Mouse (Mus musculus) embryonic facial prominence, embryonic 15.5 days (tissue): Measurements from ENCODE around the gene Olfr764-ps1. TPM values are rescaled to one million over a fixed set of nuclear protein-coding genes. Genes with fewer than 3 reads are reported as not detected.
"Not testable (repeated sequence)": the region's sequence is repeated elsewhere in the genome, so short reads cannot be mapped to it uniquely, and the experiment has no call there.

Source experiments
- ATAC-seq: fragments of 200-750 bp; cut with Nextera tagmentation; 2 replicates; pipeline ENCODE4 v1.8.0; 2017; ENCODE audit warnings: low read depth, moderate TSS enrichment; ENCODE audit not compliant: insufficient number of reproducible peaks, low FRiP score, low TSS enrichment
- H3K27ac ChIP-seq: fragments of 300-500 bp; sonication (generic); replicated peaks from 2 replicates; pipeline ENCODE4 v1.5.1; 2015; ENCODE audit warnings: mild to moderate bottlenecking, inconsistent platforms
- H3K27me3 ChIP-seq: fragments of 300-500 bp; sonication (generic); 2 replicates; pipeline ENCODE4 v1.6.1; 2015; ENCODE audit warnings: inconsistent platforms
- H3K36me3 ChIP-seq: fragments of 300-500 bp; sonication (generic); 2 replicates; pipeline ENCODE4 v1.6.1; 2015; ENCODE audit warnings: mild to moderate bottlenecking, inconsistent platforms
- H3K4me1 ChIP-seq: fragments of 300-500 bp; sonication (generic); 2 replicates; pipeline ENCODE4 v1.6.1; 2015; ENCODE audit warnings: inconsistent platforms
- H3K4me2 ChIP-seq: fragments of 300-500 bp; sonication (generic); replicated peaks from 2 replicates; pipeline ENCODE4 v1.6.1; 2015; ENCODE audit warnings: mild to moderate bottlenecking, inconsistent platforms
- H3K4me3 ChIP-seq: fragments of 300-500 bp; sonication (generic); replicated peaks from 2 replicates; pipeline ENCODE4 v1.5.1; 2015; ENCODE audit warnings: mild to moderate bottlenecking, inconsistent platforms
- H3K9ac ChIP-seq: fragments of 300-500 bp; sonication (generic); 2 replicates; pipeline ENCODE4 v1.6.1; 2015; ENCODE audit warnings: inconsistent platforms
- H3K9me3 ChIP-seq: fragments of 300-500 bp; sonication (generic); replicated peaks from 2 replicates; pipeline ENCODE4 v1.6.1; 2016; ENCODE audit warnings: inconsistent platforms
- WGBS: fragments of 180-500 bp; shearing (Covaris S2); methylation state at CpG from one replicate; pipeline ENCODE4 v1.1.7; 2015; 5-methylcytosine and 5-hydroxymethylcytosine counted together
- polyA plus RNA-seq: library from polyadenylated mRNA; unstranded; fragments of >200 nt; fragmentation: Nextera tagmentation; extraction: Ambion mirVana; gene quantifications from 2 replicates; pipeline ENCODE4 v1.2.1, GENCODE M21; 2015

Gene Olfr764-ps1
- polyA plus RNA-seq, 1 experiment from 2014 or later: not detected

GRCm38 (mm10) chr10:128996523-128997040 is 43.1 kb downstream of the Olfr764-ps1 start:
- Histone ChIP-seq H3K4me3 (no peak overlapping the region), H3K4me1 (no peaks in the 10 kb centered on the region), H3K9me3 (no peaks in the 10 kb centered on the region), H3K4me2 (no peak overlapping the region), H3K27ac (no peak overlapping the region), H3K27me3 (no peaks in the 10 kb centered on the region), H3K36me3 (no peaks in the 10 kb centered on the region), H3K9ac (no peak overlapping the region)
- no peak for ATAC-seq
- WGBS: 66% methylated on average over 4 of the region's 4 CpGs

GRCm38 (mm10) chr10:128995796-128996195 is 43.9 kb downstream of the Olfr764-ps1 start:
- no peaks in the 10 kb centered on the region for H3K36me3 ChIP-seq
- no peak for ATAC-seq

GRCm38 (mm10) chr10:128990994-128991393 is 48.7 kb downstream of the Olfr764-ps1 start:
- H3K4me3 ChIP-seq: no peak overlapping the region
- no peak for ATAC-seq
- H3K4me1 ChIP-seq: no peaks in the 10 kb centered on the region
- H3K27me3 ChIP-seq: no peaks in the 10 kb centered on the region
- no peaks in the 10 kb centered on the region for H3K36me3 ChIP-seq
- H3K9ac ChIP-seq: no peak overlapping the region
- H3K27ac ChIP-seq: no peak overlapping the region
- H3K9me3 ChIP-seq: no peaks in the 10 kb centered on the region
- H3K4me2 ChIP-seq: no peak overlapping the region

More at GRCm38 (mm10) chr10:128995796-128996195, 43.9 kb downstream of the Olfr764-ps1 start:
- Histone ChIP-seq H3K27me3 (no peaks in the 10 kb centered on the region), H3K4me2 (no peak overlapping the region), H3K9ac (no peak overlapping the region), H3K27ac (no peak overlapping the region), H3K9me3 (no peaks in the 10 kb centered on the region), H3K4me1 (no peaks in the 10 kb centered on the region), H3K4me3 (no peak overlapping the region)
- WGBS: 73% methylated on average over 1 of the region's 1 CpGs

GRCm38 (mm10) chr10:128990129-128990850 is 49.4 kb downstream of the Olfr764-ps1 start:
- H3K4me2 ChIP-seq, H3K4me3 ChIP-seq, H3K9ac ChIP-seq, H3K27ac ChIP-seq, H3K4me1 ChIP-seq, H3K36me3 ChIP-seq, H3K27me3 ChIP-seq, H3K9me3 ChIP-seq: not testable (repeated sequence)
- ATAC-seq: 0 out of 2 replicates have a peak, but pooled peaks have one; percentile 19
- WGBS: 61% methylated on average over 7 of the region's 10 CpGs

GRCm38 (mm10) chr10:128989131-128989530 is 50.6 kb downstream of the Olfr764-ps1 start, which contains the start of gene Olfr9:
Olfr9 (plus strand) TSS chr10:128989431.
- not testable (repeated sequence) for H3K9ac ChIP-seq, ATAC-seq, H3K9me3 ChIP-seq, H3K4me1 ChIP-seq, H3K27me3 ChIP-seq, H3K27ac ChIP-seq, H3K4me2 ChIP-seq, H3K36me3 ChIP-seq, H3K4me3 ChIP-seq
- 62% methylated on average over 1 of the region's 1 CpGs for whole genome bisulfite sequencing

Other genes starting within 250 kb of the Olfr764-ps1 start
- 2.3 and 2.6 TPM in 2 replicates for gene Mmp19, start 249.0 kb downstream of the Olfr764-ps1 start, polyA plus RNA-seq
- 62.5 and 64.7 TPM in 2 replicates for gene Dnajc14, start 235.8 kb downstream of the Olfr764-ps1 start, polyA plus RNA-seq
- 25.4 and 28.1 TPM in 2 replicates for gene Tmem198b, start 235.5 kb downstream of the Olfr764-ps1 start, polyA plus RNA-seq
- gene Sarnp, start 222.6 kb downstream of the Olfr764-ps1 start, polyA plus RNA-seq: 194 and 196 TPM in 2 replicates
- 58.2 and 61.7 TPM in 2 replicates for gene Ormdl2, start 218.3 kb downstream of the Olfr764-ps1 start, polyA plus RNA-seq
- 6.1 TPM in 2 replicates for gene Gdf11, start 148.2 kb downstream of the Olfr764-ps1 start, polyA plus RNA-seq
- 1,010 and 1,093 TPM in 2 replicates for gene Cd63, start 138.9 kb downstream of the Olfr764-ps1 start, polyA plus RNA-seq
- 19.6 and 21.3 TPM in 2 replicates for gene Rdh5, start 117.0 kb downstream of the Olfr764-ps1 start, polyA plus RNA-seq
- gene Bloc1s1, start 115.9 kb downstream of the Olfr764-ps1 start, polyA plus RNA-seq: 224 and 226 TPM in 2 replicates
- 14.3 and 16.5 TPM in 2 replicates for gene Itga7, start 106.1 kb downstream of the Olfr764-ps1 start, polyA plus RNA-seq
- gene Mettl7b, start 78.9 kb downstream of the Olfr764-ps1 start, polyA plus RNA-seq: 0.26 and 0.31 TPM in 2 replicates
- gene Olfr9, start 50.5 kb downstream of the Olfr764-ps1 start, polyA plus RNA-seq: 0.05 TPM in 1 of 2 replicates, not detected in the other
- gene Olfr763, start 29.1 kb downstream of the Olfr764-ps1 start, polyA plus RNA-seq: not detected in 2 replicates
- gene Olfr765, start 10.1 kb upstream of the Olfr764-ps1 start, polyA plus RNA-seq: not detected in 2 replicates
- 0.07 TPM in 1 of 2 replicates, not detected in the other for gene Olfr766-ps1, start 29.1 kb upstream of the Olfr764-ps1 start, polyA plus RNA-seq
- not detected in 2 replicates for gene Olfr767, start 43.0 kb upstream of the Olfr764-ps1 start, polyA plus RNA-seq
- gene Olfr768, start 59.5 kb upstream of the Olfr764-ps1 start, polyA plus RNA-seq: 0.03 TPM in 1 of 2 replicates, not detected in the other
- not detected in 2 replicates for gene Olfr769, start 78.0 kb upstream of the Olfr764-ps1 start, polyA plus RNA-seq
- not detected in 2 replicates for gene Olfr770, start 99.1 kb upstream of the Olfr764-ps1 start, polyA plus RNA-seq
- gene Olfr771, start 124.9 kb upstream of the Olfr764-ps1 start, polyA plus RNA-seq: not detected in 2 replicates
- gene Olfr772, start 138.0 kb upstream of the Olfr764-ps1 start, polyA plus RNA-seq: not detected in 2 replicates
- gene Olfr773, start 147.5 kb upstream of the Olfr764-ps1 start, polyA plus RNA-seq: not detected in 2 replicates
- gene Olfr774, start 196.3 kb upstream of the Olfr764-ps1 start, polyA plus RNA-seq: not detected in 2 replicates
- gene Olfr775, start 208.5 kb upstream of the Olfr764-ps1 start, polyA plus RNA-seq: not detected in 2 replicates
- not detected in 2 replicates for gene Olfr776, start 219.2 kb upstream of the Olfr764-ps1 start, polyA plus RNA-seq
- not detected in 2 replicates for gene Olfr777, start 231.6 kb upstream of the Olfr764-ps1 start, polyA plus RNA-seq